Mouse (Mus musculus): ENCODE measurements around the gene Disc1. TPM values are rescaled to one million over a fixed set of nuclear protein-coding genes. Genes with fewer than 3 reads are reported as not detected.
A peak's percentile ranks its signal among the peaks of the same experiment; 100 is the strongest.

The Disc1 gene
- polyA plus RNA-seq, 1 experiment from 2014 or later: 2.2 TPM

GRCm38 (mm10) chr8:125206391-125206790 is 152.4 kb downstream of the Disc1 start:
- WGBS: 85% methylated on average over 8 of the region's 8 CpGs
- no peak overlapping the region for H3K9ac ChIP-seq (ENCODE audit: low read depth, low read length)
- no peaks in the 10 kb centered on the region for H3K9me3 ChIP-seq (ENCODE audit: control insufficient read depth, low read length)
- no peak overlapping the region for H3K27ac ChIP-seq (ENCODE audit: low read depth, low read length)
- no peak for ATAC-seq (ENCODE audit: low FRiP score, low TSS enrichment)
- no peaks in the 10 kb centered on the region for H3K36me3 ChIP-seq (ENCODE audit: control insufficient read depth, insufficient read depth, low read length)
- H3K4me2 ChIP-seq (replicated peaks; ENCODE audit: low read depth, low read length): no peak overlapping the region
- no peak overlapping the region for H3K4me3 ChIP-seq (ENCODE audit: low read length)
- no peaks in the 10 kb centered on the region for H3K27me3 ChIP-seq (ENCODE audit: control insufficient read depth, insufficient read depth, low read length)
- H3K4me1 ChIP-seq (ENCODE audit: control insufficient read depth, insufficient read depth, low read length): no peaks in the 10 kb centered on the region

GRCm38 (mm10) chr8:125206962-125207361 is 153.0 kb downstream of the Disc1 start:
- no peak overlapping the region for H3K4me3 ChIP-seq (ENCODE audit: low read length)
- no peak overlapping the region for H3K9ac ChIP-seq (ENCODE audit: low read depth, low read length)
- no peaks in the 10 kb centered on the region for H3K27me3 ChIP-seq (ENCODE audit: control insufficient read depth, insufficient read depth, low read length)
- no peaks in the 10 kb centered on the region for H3K9me3 ChIP-seq (ENCODE audit: control insufficient read depth, low read length)
- H3K4me1 ChIP-seq (ENCODE audit: control insufficient read depth, insufficient read depth, low read length): no peaks in the 10 kb centered on the region
- no peak overlapping the region for H3K4me2 ChIP-seq (replicated peaks; ENCODE audit: low read depth, low read length)
- H3K27ac ChIP-seq (ENCODE audit: low read depth, low read length): no peak overlapping the region
- no peak for ATAC-seq (ENCODE audit: low FRiP score, low TSS enrichment)
- H3K36me3 ChIP-seq (ENCODE audit: control insufficient read depth, insufficient read depth, low read length): no peaks in the 10 kb centered on the region
- WGBS: 69% methylated on average over 3 of the region's 3 CpGs

- 52% methylated on average over 13 of the region's 13 CpGs for WGBS
- no peak overlapping the region for H3K4me2 ChIP-seq (replicated peaks; ENCODE audit: low read depth, low read length)
- no peaks in the 10 kb centered on the region for H3K36me3 ChIP-seq (ENCODE audit: control insufficient read depth, insufficient read depth, low read length)
- ATAC-seq (ENCODE audit: low FRiP score, low TSS enrichment): no peak
- no peaks in the 10 kb centered on the region for H3K9me3 ChIP-seq (ENCODE audit: control insufficient read depth, low read length)
- no peaks in the 10 kb centered on the region; the same call in 1 of the 2 replicates for H3K27me3 ChIP-seq (ENCODE audit: control insufficient read depth, insufficient read depth, low read length)
- H3K27ac ChIP-seq (ENCODE audit: low read depth, low read length): no peak overlapping the region
- no peak overlapping the region for H3K4me3 ChIP-seq (ENCODE audit: low read length)
- H3K9ac ChIP-seq (ENCODE audit: low read depth, low read length): no peak overlapping the region
- H3K4me1 ChIP-seq (ENCODE audit: control insufficient read depth, insufficient read depth, low read length): no peaks in the 10 kb centered on the region
Measured at GRCm38 (mm10) chr8:125212619-125213167, 158.7 kb downstream of the Disc1 start.

GRCm38 (mm10) chr8:125217902-125218581 is 164.0 kb downstream of the Disc1 start:
- Histone ChIP-seq H3K4me1 (ENCODE audit: control insufficient read depth, insufficient read depth, low read length) (peaks cover 2% of the 10 kb centered on the region; the same call in 1 of the 2 replicates), H3K9me3 (ENCODE audit: control insufficient read depth, low read length) (no peaks in the 10 kb centered on the region), H3K9ac (ENCODE audit: low read depth, low read length) (no peak overlapping the region), H3K4me2 (replicated peaks; ENCODE audit: low read depth, low read length) (no peak overlapping the region), H3K27ac (ENCODE audit: low read depth, low read length) (no peak overlapping the region), H3K4me3 (ENCODE audit: low read length) (no peak overlapping the region), H3K27me3 (ENCODE audit: control insufficient read depth, insufficient read depth, low read length) (no peaks in the 10 kb centered on the region; the same call in 1 of the 2 replicates), H3K36me3 (ENCODE audit: control insufficient read depth, insufficient read depth, low read length) (no peaks in the 10 kb centered on the region)
- no peak for ATAC-seq (ENCODE audit: low FRiP score, low TSS enrichment)
- 58% methylated on average over 12 of the region's 12 CpGs for WGBS

GRCm38 (mm10) chr8:125218669-125219068 is 164.7 kb downstream of the Disc1 start:
- no peaks in the 10 kb centered on the region for H3K9me3 ChIP-seq (ENCODE audit: control insufficient read depth, low read length)
- ATAC-seq (ENCODE audit: low FRiP score, low TSS enrichment): no peak
- H3K36me3 ChIP-seq (ENCODE audit: control insufficient read depth, insufficient read depth, low read length): no peaks in the 10 kb centered on the region
- 69% methylated on average over 4 of the region's 4 CpGs for WGBS
- H3K4me2 ChIP-seq (replicated peaks; ENCODE audit: low read depth, low read length): no peak overlapping the region
- peaks cover 8% of the 10 kb centered on the region for H3K4me1 ChIP-seq (ENCODE audit: control insufficient read depth, insufficient read depth, low read length)
- no peak overlapping the region for H3K27ac ChIP-seq (ENCODE audit: low read depth, low read length)
- no peak overlapping the region for H3K9ac ChIP-seq (ENCODE audit: low read depth, low read length)
- H3K4me3 ChIP-seq (ENCODE audit: low read length): no peak overlapping the region
- no peaks in the 10 kb centered on the region; the same call in 1 of the 2 replicates for H3K27me3 ChIP-seq (ENCODE audit: control insufficient read depth, insufficient read depth, low read length)

- Histone ChIP-seq H3K9ac (ENCODE audit: low read depth, low read length) (no peak overlapping the region), H3K27ac (ENCODE audit: low read depth, low read length) (no peak overlapping the region), H3K4me3 (ENCODE audit: low read length) (no peak overlapping the region), H3K4me1 (ENCODE audit: control insufficient read depth, insufficient read depth, low read length) (peaks cover 26% of the 10 kb centered on the region), H3K9me3 (ENCODE audit: control insufficient read depth, low read length) (no peaks in the 10 kb centered on the region), H3K36me3 (ENCODE audit: control insufficient read depth, insufficient read depth, low read length) (no peaks in the 10 kb centered on the region), H3K4me2 (replicated peaks; ENCODE audit: low read depth, low read length) (no peak overlapping the region), H3K27me3 (ENCODE audit: control insufficient read depth, insufficient read depth, low read length) (no peaks in the 10 kb centered on the region)
- 86% methylated on average over 5 of the region's 5 CpGs for WGBS
- no peak for ATAC-seq (ENCODE audit: low FRiP score, low TSS enrichment)
Measured at GRCm38 (mm10) chr8:125220608-125221007, 166.6 kb downstream of the Disc1 start.

- Histone ChIP-seq H3K27ac (ENCODE audit: low read depth, low read length) (no peak overlapping the region), H3K9ac (ENCODE audit: low read depth, low read length) (no peak overlapping the region), H3K27me3 (ENCODE audit: control insufficient read depth, insufficient read depth, low read length) (no peaks in the 10 kb centered on the region), H3K4me3 (ENCODE audit: low read length) (no peak overlapping the region), H3K4me1 (ENCODE audit: control insufficient read depth, insufficient read depth, low read length) (peaks cover 26% of the 10 kb centered on the region), H3K4me2 (replicated peaks; ENCODE audit: low read depth, low read length) (no peak overlapping the region), H3K9me3 (ENCODE audit: control insufficient read depth, low read length) (no peaks in the 10 kb centered on the region), H3K36me3 (ENCODE audit: control insufficient read depth, insufficient read depth, low read length) (no peaks in the 10 kb centered on the region)
- no peak for ATAC-seq (ENCODE audit: low FRiP score, low TSS enrichment)
- 80% methylated on average over 4 of the region's 4 CpGs for WGBS
Measured at GRCm38 (mm10) chr8:125221062-125221461, 167.1 kb downstream of the Disc1 start.

- H3K4me2 ChIP-seq (replicated peaks; ENCODE audit: low read depth, low read length): no peak overlapping the region
- WGBS: 49% methylated on average over 10 of the region's 10 CpGs
- H3K4me3 ChIP-seq (ENCODE audit: low read length): no peak overlapping the region
- peak; percentile 38; the same call in 1 of the 2 replicates for ATAC-seq (ENCODE audit: low FRiP score, low TSS enrichment)
- no peak overlapping the region for H3K9ac ChIP-seq (ENCODE audit: low read depth, low read length)
- H3K36me3 ChIP-seq (ENCODE audit: control insufficient read depth, insufficient read depth, low read length): no peaks in the 10 kb centered on the region
- H3K27ac ChIP-seq (ENCODE audit: low read depth, low read length): no peak overlapping the region
- no peaks in the 10 kb centered on the region for H3K9me3 ChIP-seq (ENCODE audit: control insufficient read depth, low read length)
- no peaks in the 10 kb centered on the region for H3K27me3 ChIP-seq (ENCODE audit: control insufficient read depth, insufficient read depth, low read length)
- peaks cover 33% of the 10 kb centered on the region for H3K4me1 ChIP-seq (ENCODE audit: control insufficient read depth, insufficient read depth, low read length)
Measured at GRCm38 (mm10) chr8:125223031-125223753, 169.2 kb downstream of the Disc1 start.

- H3K4me2 ChIP-seq (replicated peaks; ENCODE audit: low read depth, low read length): no peak overlapping the region
- no peak overlapping the region for H3K4me3 ChIP-seq (ENCODE audit: low read length)
- ATAC-seq (ENCODE audit: low FRiP score, low TSS enrichment): no peak
- peaks cover 33% of the 10 kb centered on the region for H3K4me1 ChIP-seq (ENCODE audit: control insufficient read depth, insufficient read depth, low read length)
- H3K9me3 ChIP-seq (ENCODE audit: control insufficient read depth, low read length): no peaks in the 10 kb centered on the region
- H3K27ac ChIP-seq (ENCODE audit: low read depth, low read length): no peak overlapping the region
- 24% methylated on average over 6 of the region's 6 CpGs for WGBS
- no peak overlapping the region for H3K9ac ChIP-seq (ENCODE audit: low read depth, low read length)
- no peaks in the 10 kb centered on the region for H3K27me3 ChIP-seq (ENCODE audit: control insufficient read depth, insufficient read depth, low read length)
- no peaks in the 10 kb centered on the region for H3K36me3 ChIP-seq (ENCODE audit: control insufficient read depth, insufficient read depth, low read length)
Measured at GRCm38 (mm10) chr8:125224271-125224699, 170.3 kb downstream of the Disc1 start.

All from kidney, embryonic 14.5 days (tissue).